Mouse (Mus musculus) R1 (cell line): ENCODE results near the gene Syn1.

Experiments
- DNase-seq: peaks from one replicate; pipeline ENCODE4 v3.0.0-alpha.2; 2018; ENCODE audit warnings: low read depth, low spot score

Syn1 gene

GRCm38 (mm10) chrX:20920844-20921364 lies at the start of gene Syn1:
Gene Syn1, minus strand, starts transcription at chrX:20921004.
- DNase-seq, result peak; percentile 95

- peak; percentile 96 for DNase-seq
These were observed 40.9 kb upstream of the Syn1 start, which contains the start of gene Uxt for GRCm38 (mm10) chrX:20961477-20962378. Gene Uxt, minus strand, starts transcription at chrX:20962017.

GRCm38 (mm10) chrX:20950191-20950880 lies 29.5 kb upstream of the Syn1 start, which contains the start of gene Elk1:
Gene Elk1, minus strand, starts transcription at chrX:20950608.
- peak; percentile 98 for DNase-seq

DNA sequence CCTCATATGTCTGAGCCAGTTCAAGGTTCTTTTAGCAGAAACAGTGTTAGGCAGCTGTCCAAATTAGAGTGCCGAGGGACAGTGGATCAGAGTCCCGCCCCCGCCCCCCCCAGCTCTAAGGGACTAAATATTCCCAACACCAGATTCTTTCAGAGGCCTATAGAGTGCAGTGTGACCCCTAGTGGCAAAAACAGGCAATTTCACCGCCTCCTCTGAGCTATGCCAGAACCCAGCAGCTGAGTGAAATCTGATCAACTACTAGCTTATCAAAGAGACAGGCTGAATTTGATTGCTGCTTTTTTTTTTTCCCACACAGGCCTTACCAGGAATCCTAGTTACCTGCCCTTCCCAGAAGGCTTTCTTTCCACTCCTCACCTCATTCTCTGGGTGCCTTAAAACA lies 25.3 kb upstream of the Syn1 start:
- peak; percentile 41 for DNase-seq

GRCm38 (mm10) chrX:20931963-20932362 lies 11.2 kb upstream of the Syn1 start:
- DNase-seq, result no peak

DNA sequence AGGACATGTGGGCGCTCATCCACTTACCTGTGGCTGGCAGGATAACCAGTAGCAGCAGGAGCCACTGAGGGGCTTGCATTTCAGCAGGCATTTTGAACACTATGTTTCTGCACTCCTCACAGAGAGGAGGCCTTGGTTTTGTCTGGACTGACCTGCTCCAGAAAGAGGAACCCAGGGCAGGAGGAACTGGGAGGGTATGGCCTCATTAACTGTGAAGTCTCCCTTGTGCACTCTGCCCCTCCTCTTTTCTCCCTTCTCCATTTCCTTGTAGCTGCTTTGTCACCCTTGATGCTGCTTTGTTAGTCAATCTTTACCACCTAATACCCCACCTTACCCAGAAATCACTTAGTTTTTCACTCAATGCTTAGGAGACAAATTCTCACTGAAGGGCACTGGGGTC lies 10.6 kb upstream of the Syn1 start, which contains the start of gene Cfp:
Cfp (minus strand) TSS at position 192 of the 400 bp plus-strand sequence.
- no peak for DNase-seq

DNA sequence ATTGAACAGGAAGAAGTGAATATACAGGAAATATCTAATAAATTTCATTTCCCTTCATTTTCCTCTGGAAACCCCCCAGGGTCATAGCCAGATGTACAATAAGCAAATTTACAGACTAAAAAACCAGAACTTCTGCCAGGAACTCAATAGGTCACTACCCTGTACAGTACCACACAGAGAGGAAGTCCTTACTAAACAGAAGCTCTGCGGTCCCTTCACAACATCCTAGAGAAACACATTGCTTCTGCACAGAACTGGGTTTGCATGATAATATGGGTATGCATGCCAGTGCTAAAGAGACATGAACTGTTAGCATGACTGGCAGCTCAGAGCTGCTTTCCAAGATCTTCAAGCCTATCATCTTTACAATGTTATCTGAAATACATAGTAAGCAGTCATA lies 9.1 kb upstream of the Syn1 start:
- no peak for DNase-seq

DNA sequence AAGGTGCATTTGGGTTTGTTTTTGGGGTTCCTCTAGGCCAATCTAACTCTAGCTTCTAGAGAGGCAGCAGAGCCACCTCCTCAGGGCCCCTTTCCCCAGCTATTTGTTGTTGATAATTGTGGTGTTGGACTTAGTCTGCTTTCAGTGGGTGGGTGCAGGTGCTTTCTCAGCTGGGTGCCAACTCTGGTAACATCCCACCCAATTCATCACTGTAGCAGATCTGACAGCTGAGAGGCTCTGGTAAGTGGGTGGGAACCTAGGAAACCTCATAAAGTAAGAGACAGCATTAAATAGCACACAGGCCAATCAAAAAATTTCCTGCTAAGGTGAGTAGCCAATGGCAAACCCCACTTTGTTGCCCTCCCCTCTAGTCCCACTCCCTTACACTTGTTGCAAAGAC lies 4.2 kb upstream of the Syn1 start:
- DNase-seq, result no peak

DNA sequence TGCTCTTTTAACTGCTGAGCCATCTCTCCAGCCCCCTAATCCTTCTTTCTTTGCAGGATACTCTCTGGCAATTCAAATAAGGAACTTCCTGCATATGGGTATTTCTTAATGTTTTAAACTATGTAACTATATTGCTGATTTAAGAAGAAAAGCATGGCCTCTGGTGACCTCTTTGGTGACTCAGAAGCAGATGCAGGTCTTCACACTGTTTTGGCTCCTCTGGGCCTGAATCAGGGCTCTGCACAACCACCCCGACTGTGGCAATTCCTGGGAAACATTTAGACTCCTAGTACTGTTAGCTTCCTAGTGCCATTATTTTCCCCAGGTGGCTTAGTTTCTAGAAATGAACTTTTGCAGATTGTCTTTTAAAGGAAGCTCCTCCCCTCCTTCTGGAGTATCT lies 2.7 kb upstream of the Syn1 start:
- DNase-seq, result no peak

DNA sequence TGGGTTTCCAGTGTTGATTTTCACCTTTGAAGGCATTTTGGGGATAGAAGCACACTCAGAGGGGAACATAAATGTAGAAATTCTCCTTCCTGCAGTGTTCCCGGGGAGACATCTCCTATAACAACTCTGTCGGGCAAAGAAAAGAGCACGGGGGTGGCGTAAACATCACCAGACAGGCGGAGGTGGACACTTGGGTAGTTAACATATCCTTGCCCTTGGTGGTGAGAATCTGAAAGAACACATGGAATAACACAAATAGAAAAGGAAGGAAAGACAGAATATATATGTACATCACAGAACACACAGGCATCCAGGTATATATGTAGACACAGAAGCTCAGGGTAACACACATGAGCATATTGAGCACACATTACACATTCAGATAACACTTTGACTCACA lies 562 bp upstream of the Syn1 start:
- DNase-seq, result no peak

DNA sequence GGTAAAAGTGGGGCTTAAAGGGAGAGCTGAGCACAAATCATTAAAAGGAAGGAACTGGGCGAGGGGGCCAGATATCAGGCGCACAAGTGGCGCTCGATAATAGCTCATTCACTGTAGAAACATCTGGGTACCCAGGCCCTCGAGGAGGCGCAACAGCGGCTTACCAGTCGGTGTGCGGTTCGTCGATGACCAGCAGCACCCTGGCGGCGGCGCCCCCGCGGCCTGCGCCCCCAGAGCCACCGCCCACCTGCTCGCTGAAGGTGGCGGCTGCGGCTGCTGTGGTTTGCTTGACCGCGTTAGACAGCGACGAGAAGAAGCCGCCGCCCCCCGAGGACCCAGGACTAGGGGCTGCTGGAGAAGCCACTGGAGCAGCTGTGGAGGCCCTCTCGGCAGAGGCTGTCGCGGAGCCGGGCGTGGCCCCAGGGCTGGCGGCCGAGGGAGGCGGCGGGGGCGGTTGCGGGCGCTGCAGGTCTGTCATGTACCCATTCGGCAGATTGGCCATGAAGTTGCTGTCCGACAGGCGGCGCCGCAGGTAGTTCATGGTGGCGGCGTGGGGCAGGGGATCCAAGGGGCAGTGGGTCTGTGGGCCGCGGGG lies 458 bp downstream of the Syn1 start:
- no peak for DNase-seq

GRCm38 (mm10) chrX:20915075-20915474 lies 5.7 kb downstream of the Syn1 start:
- no peak for DNase-seq

- DNase-seq, result no peak
These were observed 7.1 kb downstream of the Syn1 start for GRCm38 (mm10) chrX:20913726-20914125.

DNA sequence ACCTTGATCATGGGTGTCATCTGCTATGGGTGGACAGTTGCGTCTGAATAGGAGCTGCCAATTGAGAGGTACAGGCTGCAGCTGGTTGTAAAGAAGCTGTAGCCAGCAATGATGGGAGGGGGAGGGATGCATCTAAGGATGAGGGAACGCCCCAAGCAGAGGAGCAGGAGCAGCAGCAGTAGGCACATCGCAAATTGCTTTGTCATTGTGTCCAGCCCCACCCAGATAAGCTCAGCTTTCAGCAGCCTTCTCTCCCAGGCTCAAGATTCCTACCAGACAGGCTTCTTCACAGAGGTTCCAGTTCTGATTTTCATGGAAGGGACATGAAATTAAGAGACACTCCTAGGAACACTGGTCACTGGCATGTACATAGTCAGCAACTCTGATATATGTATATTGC lies 10.7 kb downstream of the Syn1 start:
- peak; percentile 79 for DNase-seq

DNA sequence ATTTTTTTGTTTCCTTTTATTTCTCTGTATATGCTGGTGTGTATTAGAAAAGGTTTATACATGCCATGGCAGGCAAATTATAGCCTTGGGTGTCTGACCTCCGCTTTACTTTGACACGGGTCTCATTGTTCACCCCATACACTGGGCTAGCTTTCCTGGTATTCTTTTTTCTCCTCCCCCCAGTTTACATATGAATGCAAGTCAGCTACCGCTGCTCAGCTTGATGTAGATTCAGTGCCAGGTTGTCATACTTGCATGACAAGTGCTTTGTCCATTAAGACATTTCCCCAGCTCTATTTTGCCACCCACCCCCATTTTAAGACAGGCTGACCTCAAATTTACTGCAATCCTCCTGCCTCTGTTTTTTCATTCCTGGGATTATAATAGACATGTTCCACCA lies 45.6 kb downstream of the Syn1 start:
- peak; percentile 82 for DNase-seq

DNA sequence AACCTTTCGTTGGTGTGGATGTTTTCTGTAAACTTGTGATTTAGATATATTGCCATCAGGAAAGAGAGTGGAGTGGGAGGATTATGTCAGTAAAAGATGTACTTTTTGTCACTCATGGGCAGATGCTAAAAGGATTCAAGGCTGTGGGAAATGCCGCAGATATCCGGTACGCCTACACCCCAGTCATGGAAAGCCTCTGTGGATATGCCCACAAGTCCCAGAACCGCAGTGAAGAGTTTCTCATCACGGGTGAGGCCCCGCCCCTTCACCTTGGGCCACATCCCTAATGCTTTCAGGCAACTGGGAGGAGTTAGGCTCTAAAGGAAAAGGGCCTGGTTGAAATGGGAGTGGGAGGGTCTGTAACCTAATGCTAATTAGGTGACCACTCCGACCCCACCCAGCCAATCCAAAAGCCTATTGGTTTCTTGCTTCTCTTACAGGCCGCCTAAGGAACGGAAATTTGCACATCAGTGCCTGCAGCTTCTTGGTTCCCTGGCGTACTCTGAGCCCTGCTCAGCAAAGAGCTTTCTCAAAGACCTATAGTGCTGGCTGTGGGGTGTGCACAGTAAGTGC lies 47.8 kb downstream of the Syn1 start:
- DNase-seq, result peak; percentile 97

- peak; percentile 87 for DNase-seq
These were observed 50.8 kb downstream of the Syn1 start, which contains the start of gene Timp1 for GRCm38 (mm10) chrX:20869962-20870513. Gene Timp1, plus strand, starts transcription at chrX:20870166.

DNA sequence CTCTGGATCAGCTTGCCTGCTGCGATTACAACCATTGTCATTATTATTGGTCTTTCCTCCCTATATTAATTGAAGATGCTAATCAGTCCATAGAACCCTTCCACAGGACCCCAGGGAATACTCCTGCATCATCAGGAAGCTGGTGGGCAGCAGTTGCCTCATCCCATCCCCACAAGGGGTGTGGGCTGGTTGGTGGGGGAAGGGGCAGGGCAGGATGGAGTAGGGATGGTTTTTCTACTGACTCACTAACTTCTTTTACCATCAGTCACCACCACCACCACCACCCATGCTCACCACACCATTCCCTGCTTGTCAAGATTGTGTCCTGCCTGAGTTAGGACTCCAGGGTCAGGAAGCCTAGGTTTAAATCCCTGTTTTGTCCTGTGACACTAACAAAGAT lies 51.6 kb downstream of the Syn1 start:
- DNase-seq, result no peak

DNA sequence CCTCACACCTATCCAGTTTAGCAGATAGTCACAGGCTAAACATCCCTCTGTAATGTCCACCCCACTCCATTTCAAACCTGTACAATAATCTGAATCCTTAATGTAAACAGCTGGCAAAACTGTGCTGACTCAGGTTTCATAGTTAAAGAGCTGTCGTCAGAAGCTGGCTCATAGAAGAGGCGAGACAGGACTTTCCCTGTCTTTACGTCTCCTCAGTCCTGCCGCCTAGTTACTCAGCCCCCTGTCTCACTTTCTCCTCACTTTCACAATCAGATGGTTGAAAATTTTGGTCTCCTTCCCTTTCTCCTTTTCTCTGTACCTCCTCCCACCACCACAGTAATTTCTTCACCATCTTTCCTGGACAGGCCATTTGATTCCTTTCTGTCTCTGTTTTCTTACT lies 52.7 kb downstream of the Syn1 start:
- DNase-seq, result no peak

- no peak for DNase-seq
These were observed 57.4 kb downstream of the Syn1 start for GRCm38 (mm10) chrX:20863161-20864101.
